8 mouse cellular contexts compared by ENCODE assay signal in genomic region chr13:55405783-55406390, GRCm38 (mm10). TPM values are rescaled to one million over a fixed set of nuclear protein-coding genes. Genes with fewer than 3 reads are reported as not detected.
A peak's percentile ranks its signal among the peaks of the same experiment; 100 is the strongest.
DNase-seq lines count a peak whose midpoint lies in the region; ATAC-seq and TF ChIP-seq lines count a peak whose summit lies in the region.

No protein-coding gene starts in this region.

- H3K9me3 ChIP-seq in kidney, postnatal 0 days (replicated peaks; ENCODE audit: low read length), result no peaks in the 10 kb centered on the region
- H3K9me3 ChIP-seq in embryonic facial prominence, embryonic 12.5 days, result no peaks in the 10 kb centered on the region
- H3K9me3 ChIP-seq in hindbrain, postnatal 0 days (ENCODE audit: low read length), result no peaks in the 10 kb centered on the region
- H3K9me3 ChIP-seq in neural tube, embryonic 12.5 days, result no peaks in the 10 kb centered on the region

- ATAC-seq in kidney, postnatal 0 days (replicated peaks; ENCODE audit: low FRiP score, low read depth), result no peak
- ATAC-seq in embryonic facial prominence, embryonic 12.5 days (ENCODE audit: insufficient number of reproducible peaks, insufficient read depth, low FRiP score, low TSS enrichment), result peak; percentile 35; the same call in 1 of the 2 replicates
- peak; percentile 62 for ATAC-seq in hindbrain, postnatal 0 days
- ATAC-seq in neural tube, embryonic 12.5 days (ENCODE audit: low FRiP score, low read depth), result peak; percentile 43

- H3K9ac ChIP-seq in kidney, postnatal 0 days (ENCODE audit: low read depth, low read length), result peak overlapping the region; percentile 37; the same call in 1 of the 2 replicates
- peak overlapping the region; percentile 25; the same call in 1 of the 2 replicates for H3K9ac ChIP-seq in embryonic facial prominence, embryonic 12.5 days
- no peak overlapping the region; the same call in 1 of the 2 replicates for H3K9ac ChIP-seq in hindbrain, postnatal 0 days (replicated peaks; ENCODE audit: low read length)
- no peak overlapping the region; the same call in 1 of the 2 replicates for H3K9ac ChIP-seq in neural tube, embryonic 12.5 days

- no peaks in the 10 kb centered on the region for H3K36me3 ChIP-seq in kidney, postnatal 0 days (ENCODE audit: insufficient read depth, low read length)
- H3K36me3 ChIP-seq in embryonic facial prominence, embryonic 12.5 days, result no peaks in the 10 kb centered on the region
- no peaks in the 10 kb centered on the region for H3K36me3 ChIP-seq in hindbrain, postnatal 0 days (ENCODE audit: insufficient read depth, low read length)
- H3K36me3 ChIP-seq in neural tube, embryonic 12.5 days, result no peaks in the 10 kb centered on the region

- 0 out of 2 replicates have a peak, but pooled peaks cover 4% of the 10 kb centered on the region for H3K4me1 ChIP-seq in kidney, postnatal 0 days (replicated peaks; ENCODE audit: insufficient read depth, low read length)
- no peaks in the 10 kb centered on the region for H3K4me1 ChIP-seq in embryonic facial prominence, embryonic 12.5 days
- H3K4me1 ChIP-seq in hindbrain, postnatal 0 days (ENCODE audit: insufficient read depth, low read length), result peaks cover 5% of the 10 kb centered on the region; the same call in 1 of the 2 replicates
- H3K4me1 ChIP-seq in neural tube, embryonic 12.5 days, result peaks cover 10% of the 10 kb centered on the region; the same call in 1 of the 2 replicates

- DNase-seq in kidney, postnatal 0 days (ENCODE audit: low spot score), result no peak
- DNase-seq in kidney, postnatal 14 days, result no peak
- DNase-seq in hindbrain, postnatal 0 days (ENCODE audit: low spot score), result no peak
- DNase-seq in cerebellum, adult 9-10 months, result no peak
- DNase-seq in embryo, embryonic 9.5 days (ENCODE audit: extremely low spot score), result no peak
- no peak for DNase-seq in layer of hippocampus, postnatal 25 days (ENCODE audit: extremely low spot score in 1 of 2, low spot score in 1 of 2)

- H3K4me2 ChIP-seq in kidney, postnatal 0 days (ENCODE audit: low read length), result peak overlapping the region; percentile 13; the same call in 1 of the 2 replicates
- no peak overlapping the region for H3K4me2 ChIP-seq in embryonic facial prominence, embryonic 12.5 days (replicated peaks)
- peak overlapping the region; percentile 25 for H3K4me2 ChIP-seq in hindbrain, postnatal 0 days (ENCODE audit: low read depth, low read length)
- H3K4me2 ChIP-seq in neural tube, embryonic 12.5 days (replicated peaks), result no peak overlapping the region; the same call in 1 of the 2 replicates

- no peak overlapping the region for H3K4me3 ChIP-seq in kidney, postnatal 0 days (replicated peaks; ENCODE audit: low read depth, low read length)
- H3K4me3 ChIP-seq in embryonic facial prominence, embryonic 12.5 days, result no peak overlapping the region
- no peak overlapping the region for H3K4me3 ChIP-seq in hindbrain, postnatal 0 days (ENCODE audit: low read length)
- H3K4me3 ChIP-seq in neural tube, embryonic 12.5 days, result no peak overlapping the region

- WGBS in kidney, postnatal 0 days, result 71% methylated on average over 13 of the region's 13 CpGs
- WGBS in embryonic facial prominence, embryonic 12.5 days, result 65% methylated on average over 13 of the region's 13 CpGs
- WGBS in hindbrain, postnatal 0 days, result 52% methylated on average over 13 of the region's 13 CpGs
- 70% methylated on average over 13 of the region's 13 CpGs for WGBS in neural tube, embryonic 12.5 days

- no peak overlapping the region for H3K27ac ChIP-seq in kidney, postnatal 0 days
- no peak overlapping the region; the same call in 1 of the 2 replicates for H3K27ac ChIP-seq in embryonic facial prominence, embryonic 12.5 days
- peak overlapping the region; percentile 42; the same call in 1 of the 2 replicates for H3K27ac ChIP-seq in hindbrain, postnatal 0 days
- H3K27ac ChIP-seq in neural tube, embryonic 12.5 days, result no peak overlapping the region

- no peaks in the 10 kb centered on the region for H3K27me3 ChIP-seq in kidney, postnatal 0 days (ENCODE audit: insufficient read depth, low read length)
- H3K27me3 ChIP-seq in embryonic facial prominence, embryonic 12.5 days, result no peaks in the 10 kb centered on the region
- no peaks in the 10 kb centered on the region for H3K27me3 ChIP-seq in hindbrain, postnatal 0 days (ENCODE audit: insufficient read depth, low read length)
- H3K27me3 ChIP-seq in neural tube, embryonic 12.5 days (replicated peaks), result 0 out of 2 replicates have a peak, but pooled peaks cover 4% of the 10 kb centered on the region

- TF ChIP-seq CTCF in kidney, postnatal 0 days (IDR thresholded peaks at IDR 0.05; ENCODE audit: low read depth), result no peak
- TF ChIP-seq CTCF in hindbrain, postnatal 0 days (IDR thresholded peaks at IDR 0.05; ENCODE audit: low read depth), result no peak

RNA-seq across cellular contexts. Expression of gene Slc34a1, which starts 7.9 kb away (rescaled TPM):
- 344 and 465 TPM in 2 replicates for polyA plus RNA-seq in kidney, postnatal 0 days (2015; fragmentation: Nextera tagmentation; extraction: Ambion mirVana)
- not detected in 2 replicates for polyA plus RNA-seq in embryonic facial prominence, embryonic 12.5 days (2016; fragmentation: Nextera tagmentation; extraction: Ambion mirVana)
- not detected in 2 replicates for total RNA-seq in hindbrain, postnatal 0 days (2014; rRNA removed)
- not detected in 2 replicates for polyA plus RNA-seq in hindbrain, postnatal 0 days (2015; fragmentation: Nextera tagmentation; extraction: Ambion mirVana)
- 0.22 TPM in 2 replicates for polyA plus RNA-seq in neural tube, embryonic 12.5 days (2016; fragmentation: Nextera tagmentation; extraction: Ambion mirVana)
- total RNA-seq in layer of hippocampus, postnatal 25 days (2021), result not detected

RNA-seq across cellular contexts. Expression of gene Pfn3, which starts 9.1 kb away (rescaled TPM):
- polyA plus RNA-seq in kidney, postnatal 0 days (2015; fragmentation: Nextera tagmentation; extraction: Ambion mirVana), result not detected in 2 replicates
- not detected in 2 replicates for polyA plus RNA-seq in embryonic facial prominence, embryonic 12.5 days (2016; fragmentation: Nextera tagmentation; extraction: Ambion mirVana)
- total RNA-seq in hindbrain, postnatal 0 days (2014; rRNA removed), result 0.52 TPM in 1 of 2 replicates, not detected in the other
- 0.37 and 0.68 TPM in 2 replicates for polyA plus RNA-seq in hindbrain, postnatal 0 days (2015; fragmentation: Nextera tagmentation; extraction: Ambion mirVana)
- not detected in 2 replicates for polyA plus RNA-seq in neural tube, embryonic 12.5 days (2016; fragmentation: Nextera tagmentation; extraction: Ambion mirVana)
- not detected for total RNA-seq in layer of hippocampus, postnatal 25 days (2021)

RNA-seq across cellular contexts. Expression of gene F12, which starts 20.7 kb away (rescaled TPM):
- polyA plus RNA-seq in kidney, postnatal 0 days (2015; fragmentation: Nextera tagmentation; extraction: Ambion mirVana), result 0.05 and 0.45 TPM in 2 replicates
- polyA plus RNA-seq in embryonic facial prominence, embryonic 12.5 days (2016; fragmentation: Nextera tagmentation; extraction: Ambion mirVana), result 0.08 and 0.11 TPM in 2 replicates
- total RNA-seq in hindbrain, postnatal 0 days (2014; rRNA removed), result not detected in 2 replicates
- 0.26 and 0.48 TPM in 2 replicates for polyA plus RNA-seq in hindbrain, postnatal 0 days (2015; fragmentation: Nextera tagmentation; extraction: Ambion mirVana)
- 0.17 TPM in 1 of 2 replicates, not detected in the other for polyA plus RNA-seq in neural tube, embryonic 12.5 days (2016; fragmentation: Nextera tagmentation; extraction: Ambion mirVana)
- under 1 TPM; 0.35 to 0.47 TPM for total RNA-seq in layer of hippocampus, postnatal 25 days (2021)

RNA-seq across cellular contexts. Expression of gene Rgs14, which starts 36.4 kb away (rescaled TPM):
- polyA plus RNA-seq in kidney, postnatal 0 days (2015; fragmentation: Nextera tagmentation; extraction: Ambion mirVana), result 1.6 and 1.7 TPM in 2 replicates
- 0.61 and 1.2 TPM in 2 replicates for polyA plus RNA-seq in embryonic facial prominence, embryonic 12.5 days (2016; fragmentation: Nextera tagmentation; extraction: Ambion mirVana)
- total RNA-seq in hindbrain, postnatal 0 days (2014; rRNA removed), result 0.36 and 0.78 TPM in 2 replicates
- polyA plus RNA-seq in hindbrain, postnatal 0 days (2015; fragmentation: Nextera tagmentation; extraction: Ambion mirVana), result 0.69 and 0.76 TPM in 2 replicates
- polyA plus RNA-seq in neural tube, embryonic 12.5 days (2016; fragmentation: Nextera tagmentation; extraction: Ambion mirVana), result 0.52 and 1.0 TPM in 2 replicates
- 10 to 100 TPM; 94.5 to 98.2 TPM for total RNA-seq in layer of hippocampus, postnatal 25 days (2021)

RNA-seq across cellular contexts. Expression of gene Grk6, which starts 39.0 kb away (rescaled TPM):
- 29.5 and 29.8 TPM in 2 replicates for polyA plus RNA-seq in kidney, postnatal 0 days (2015; fragmentation: Nextera tagmentation; extraction: Ambion mirVana)
- 68.3 and 73.0 TPM in 2 replicates for polyA plus RNA-seq in embryonic facial prominence, embryonic 12.5 days (2016; fragmentation: Nextera tagmentation; extraction: Ambion mirVana)
- total RNA-seq in hindbrain, postnatal 0 days (2014; rRNA removed), result 72.2 and 72.6 TPM in 2 replicates
- 34.7 and 35.5 TPM in 2 replicates for polyA plus RNA-seq in hindbrain, postnatal 0 days (2015; fragmentation: Nextera tagmentation; extraction: Ambion mirVana)
- polyA plus RNA-seq in neural tube, embryonic 12.5 days (2016; fragmentation: Nextera tagmentation; extraction: Ambion mirVana), result 51.8 and 52.4 TPM in 2 replicates
- total RNA-seq in layer of hippocampus, postnatal 25 days (2021), result 10 to 100 TPM; 66.7 to 74.7 TPM

Comparison
In these comparisons a context has a peak if more than half of its experiments do, and no peak if none do; other contexts are left out.
1. H3K4me2 ChIP-seq: peak in kidney, postnatal 0 days (single experiment) and hindbrain, postnatal 0 days (single experiment); none in embryonic facial prominence, embryonic 12.5 days (single experiment) and neural tube, embryonic 12.5 days (single experiment).
2. H3K9ac ChIP-seq: peak in kidney, postnatal 0 days (single experiment) and embryonic facial prominence, embryonic 12.5 days (single experiment); none in hindbrain, postnatal 0 days (single experiment) and neural tube, embryonic 12.5 days (single experiment).
3. RNA of gene Slc34a1, which starts 7.9 kb away (polyA plus RNA-seq): 344 to 465 TPM in kidney, postnatal 0 days; 0.22 TPM in neural tube, embryonic 12.5 days, not detected in embryonic facial prominence, embryonic 12.5 days and not detected in hindbrain, postnatal 0 days; every median in the first group is over 100 times any median in the second.